Mouse (Mus musculus) heart, postnatal 0 days (tissue): ENCODE measurements at regions not wholly inside any gene's neighbourhood (a gene's known extent, or its start where the extent isn't known, plus 50 kb on each side); places are given as distances from the start of the nearest gene placed in this dataset.

Experiments
- ATAC-seq: fragments of 200-750 bp; cut with Nextera tagmentation; 2 replicates; pipeline ENCODE4 v1.8.0; 2017; ENCODE audit warnings: low read depth, moderate number of reproducible peaks, moderate library complexity; ENCODE audit not compliant: insufficient read depth
- DNase-seq: peaks from one replicate; pipeline ENCODE4 v3.0.0-alpha.2; 2016; ENCODE audit warnings: low spot score
- H3K27ac ChIP-seq: fragments of 300-500 bp; sonication (generic); 2 replicates; pipeline ENCODE4 v1.5.1; 2014; ENCODE audit warnings: low read depth, mild to moderate bottlenecking
- H3K27me3 ChIP-seq: fragments of 300-500 bp; sonication (generic); 2 replicates; pipeline ENCODE4 v1.6.1; 2014; ENCODE audit warnings: low read length, mixed read lengths; ENCODE audit not compliant: control insufficient read depth, insufficient read depth
- H3K36me3 ChIP-seq: fragments of 300-500 bp; sonication (generic); replicated peaks from 2 replicates; pipeline ENCODE4 v1.6.1; 2014; ENCODE audit warnings: low read length, mixed read lengths; ENCODE audit not compliant: control insufficient read depth, insufficient read depth
- H3K4me1 ChIP-seq: fragments of 300-500 bp; sonication (generic); 2 replicates; pipeline ENCODE4 v1.6.1; 2014; ENCODE audit warnings: antibody characterized with exemption; ENCODE audit not compliant: control insufficient read depth, insufficient read depth
- H3K4me2 ChIP-seq: fragments of 300-500 bp; sonication (generic); 2 replicates; pipeline ENCODE4 v1.6.1; 2014; ENCODE audit warnings: low read depth, mild to moderate bottlenecking, low read length, moderate library complexity
- H3K4me3 ChIP-seq: fragments of 300-500 bp; sonication (generic); 2 replicates; pipeline ENCODE4 v1.5.1; 2014; ENCODE audit warnings: low read depth, low read length
- H3K9ac ChIP-seq: fragments of 300-500 bp; sonication (generic); replicated peaks from 2 replicates; pipeline ENCODE4 v1.6.1; 2014; ENCODE audit warnings: low read depth, low read length, mixed read lengths
- H3K9me3 ChIP-seq: fragments of 300-500 bp; sonication (generic); replicated peaks from 2 replicates; pipeline ENCODE4 v1.6.1; 2016; ENCODE audit warnings: low read length; ENCODE audit not compliant: control insufficient read depth
- CTCF ChIP-seq: IDR thresholded peaks from 2 replicates; pipeline ENCODE4 v1.5.1; 2016; ENCODE audit warnings: antibody characterized with exemption, control low read depth, low read depth
- EP300 ChIP-seq: IDR thresholded peaks from 2 replicates; pipeline ENCODE4 v1.6.1; 2016; ENCODE audit warnings: antibody characterized with exemption, low read depth
- WGBS: fragments of 180-500 bp; shearing (Covaris S2); extraction: QIAGEN DNeasy Blood & Tissue Kit; methylation state at CpG from one replicate; pipeline ENCODE4 v1.1.7; 2014; 5-methylcytosine and 5-hydroxymethylcytosine counted together

DNA sequence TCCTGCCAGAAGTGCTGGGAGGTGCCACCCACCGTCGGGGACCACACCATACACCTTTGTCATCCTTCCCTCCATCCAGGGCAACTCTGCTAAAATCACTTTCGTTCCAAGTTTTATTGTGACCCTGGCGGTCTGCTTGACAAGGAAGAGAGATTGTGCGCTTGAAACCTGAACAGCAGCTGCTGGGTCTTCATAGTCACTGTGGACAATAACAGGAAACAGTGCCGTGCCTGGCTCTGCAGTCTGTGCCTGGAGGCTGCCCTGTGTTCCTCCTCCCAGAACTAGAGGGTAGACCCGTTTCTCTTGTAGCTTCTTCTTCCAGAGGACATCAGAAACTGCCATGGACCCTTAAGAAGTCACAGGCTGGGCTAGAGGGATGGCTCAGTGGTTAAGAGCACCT, 152.2 kb upstream of the Nfe2l3 start:
- DNase-seq: no peak
- H3K9me3 ChIP-seq: no peaks in the 10 kb centered on the region
- no peaks in the 10 kb centered on the region for H3K36me3 ChIP-seq
- 55% methylated on average over 7 of the region's 7 CpGs for whole genome bisulfite sequencing
- no peak for TF ChIP-seq CTCF
- TF ChIP-seq EP300: no peak
- no peaks in the 10 kb centered on the region for H3K27me3 ChIP-seq
- H3K4me3 ChIP-seq: no peak overlapping the region
- H3K4me1 ChIP-seq: peaks cover 11% of the 10 kb centered on the region
- H3K27ac ChIP-seq: no peak overlapping the region
- ATAC-seq: no peak
- no peak overlapping the region for H3K4me2 ChIP-seq
- no peak overlapping the region for H3K9ac ChIP-seq

DNA sequence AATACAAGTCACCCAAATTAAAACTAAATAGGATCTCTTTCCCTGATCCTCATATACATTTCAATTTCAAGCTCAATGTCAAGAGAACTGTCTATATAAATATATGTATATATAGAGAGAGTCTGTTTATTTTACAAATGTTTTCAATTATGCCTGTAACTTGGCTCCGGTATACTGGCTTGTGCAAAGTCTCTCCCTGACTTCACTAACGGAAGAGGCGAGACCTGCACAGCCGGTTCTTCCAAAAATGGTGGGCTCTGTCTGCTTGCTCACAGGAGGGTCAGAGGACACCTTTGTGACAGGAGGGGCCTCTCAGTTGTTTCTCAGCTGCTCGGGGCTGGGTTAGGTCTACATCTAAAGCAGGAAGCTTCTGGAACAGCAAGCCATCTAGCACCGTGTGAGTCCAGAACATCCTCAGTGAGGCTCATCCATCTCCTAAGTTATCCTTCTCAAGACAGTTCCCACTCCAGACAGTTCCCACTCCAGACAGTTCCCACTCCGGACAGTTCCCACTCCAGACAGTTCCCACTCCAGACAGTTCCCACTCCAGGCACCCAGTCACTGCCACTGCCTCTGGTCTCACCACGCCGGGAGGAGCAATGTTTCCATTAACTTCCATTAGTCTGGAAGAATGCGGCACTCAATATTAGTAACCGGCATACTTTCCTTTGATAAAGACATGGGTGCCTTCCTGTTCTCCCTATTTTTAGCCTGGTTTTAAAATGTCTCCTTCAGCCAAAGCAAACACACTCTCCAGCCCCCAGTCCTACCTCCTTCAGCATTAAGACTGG, 148.4 kb upstream of the Nfe2l3 start:
- H3K9me3 ChIP-seq: no peaks in the 10 kb centered on the region
- WGBS: 41% methylated on average over 11 of the region's 11 CpGs
- DNase-seq (peak; percentile 18), ATAC-seq (0 out of 2 replicates have a peak, but pooled peaks have one; percentile 6)
- H3K4me3 ChIP-seq: no peak overlapping the region
- no peak overlapping the region for H3K9ac ChIP-seq
- no peaks in the 10 kb centered on the region for H3K27me3 ChIP-seq
- H3K27ac ChIP-seq: peak overlapping the region; percentile 22; the same call in 1 of the 2 replicates
- no peaks in the 10 kb centered on the region for H3K36me3 ChIP-seq
- no peak for TF ChIP-seq EP300
- no peak for TF ChIP-seq CTCF
- no peak overlapping the region for H3K4me2 ChIP-seq
- peaks cover 18% of the 10 kb centered on the region for H3K4me1 ChIP-seq

DNA sequence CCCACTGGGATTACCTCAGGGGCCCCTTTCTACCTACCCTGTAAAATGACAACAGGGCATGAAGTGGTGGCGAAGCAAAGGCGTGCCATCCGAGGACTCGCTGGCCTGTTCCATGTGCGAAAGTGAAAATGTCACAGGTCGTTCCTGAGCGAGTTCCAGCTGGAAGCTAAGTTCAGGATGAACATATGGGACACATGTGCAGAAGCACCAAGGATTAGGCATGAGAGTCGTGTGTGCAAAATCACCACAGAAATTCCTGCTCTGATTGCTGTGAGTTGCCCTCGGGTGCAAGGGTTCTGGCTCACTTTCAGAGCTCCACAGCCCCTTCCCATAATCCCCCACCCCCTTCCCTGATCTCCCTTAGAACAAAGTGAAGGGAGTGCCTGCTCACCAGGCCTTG, 147.6 kb upstream of the Nfe2l3 start:
- Histone ChIP-seq H3K4me1 (peaks cover 18% of the 10 kb centered on the region), H3K9me3 (no peaks in the 10 kb centered on the region), H3K9ac (no peak overlapping the region), H3K36me3 (no peaks in the 10 kb centered on the region), H3K4me3 (no peak overlapping the region), H3K27me3 (no peaks in the 10 kb centered on the region), H3K27ac (no peak overlapping the region), H3K4me2 (no peak overlapping the region)
- 80% methylated on average over 9 of the region's 9 CpGs for WGBS
- no peak for ATAC-seq
- no peak for TF ChIP-seq CTCF
- no peak for TF ChIP-seq EP300
- DNase-seq: no peak

DNA sequence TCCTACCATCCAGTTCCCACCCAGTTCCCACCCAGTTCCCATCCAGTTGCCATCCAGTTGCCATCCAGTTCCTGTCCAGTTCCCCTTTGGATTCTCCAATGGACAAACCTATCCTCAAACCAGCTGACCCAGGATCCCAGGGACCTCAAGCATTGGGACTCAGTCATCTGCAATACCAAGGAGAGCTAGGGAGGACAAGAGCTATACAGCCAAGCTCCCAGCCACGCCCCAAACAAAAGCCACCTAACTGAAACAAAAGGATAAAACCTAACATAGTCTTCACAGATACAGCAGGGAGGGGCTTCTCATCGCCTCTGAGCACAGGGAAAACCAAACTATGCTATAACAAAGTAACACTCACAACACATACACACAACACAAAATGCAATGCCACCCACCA, 145.6 kb upstream of the Nfe2l3 start:
- Histone ChIP-seq H3K27ac (no peak overlapping the region), H3K36me3 (no peaks in the 10 kb centered on the region), H3K4me3 (no peak overlapping the region), H3K9me3 (no peaks in the 10 kb centered on the region), H3K27me3 (no peaks in the 10 kb centered on the region), H3K4me1 (peaks cover 18% of the 10 kb centered on the region), H3K9ac (no peak overlapping the region), H3K4me2 (no peak overlapping the region)
- WGBS: 88% methylated on average over 2 of the region's 2 CpGs
- ATAC-seq: no peak
- DNase-seq: no peak
- TF ChIP-seq EP300 (no peak), CTCF (no peak)

DNA sequence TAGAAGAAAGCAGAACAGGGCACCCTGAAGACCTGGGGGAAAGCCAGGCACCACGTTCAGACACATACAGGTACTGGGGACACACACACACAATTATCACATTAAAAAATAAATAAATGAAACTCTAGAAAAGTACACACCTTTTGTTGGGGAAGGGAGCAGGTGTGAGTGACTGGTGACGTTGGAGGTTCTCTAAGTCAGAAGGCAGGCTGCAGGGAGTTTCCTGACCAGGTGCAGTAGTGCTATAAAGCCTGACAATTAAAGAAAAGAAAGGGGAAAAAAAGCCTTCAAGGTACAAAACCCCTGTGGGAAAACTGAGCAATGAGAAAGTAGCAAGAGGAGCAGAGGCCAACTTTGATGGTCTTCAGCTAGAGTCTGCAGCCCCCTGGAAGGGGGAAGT, 145.1 kb upstream of the Nfe2l3 start:
- Histone ChIP-seq H3K36me3 (no peaks in the 10 kb centered on the region), H3K4me3 (no peak overlapping the region), H3K27ac (no peak overlapping the region), H3K9ac (no peak overlapping the region), H3K27me3 (no peaks in the 10 kb centered on the region), H3K4me2 (no peak overlapping the region), H3K4me1 (peaks cover 18% of the 10 kb centered on the region), H3K9me3 (no peaks in the 10 kb centered on the region)
- DNase-seq (no peak), ATAC-seq (no peak)
- WGBS: 77% methylated on average over 2 of the region's 2 CpGs
- no peak for TF ChIP-seq CTCF
- no peak for TF ChIP-seq EP300

DNA sequence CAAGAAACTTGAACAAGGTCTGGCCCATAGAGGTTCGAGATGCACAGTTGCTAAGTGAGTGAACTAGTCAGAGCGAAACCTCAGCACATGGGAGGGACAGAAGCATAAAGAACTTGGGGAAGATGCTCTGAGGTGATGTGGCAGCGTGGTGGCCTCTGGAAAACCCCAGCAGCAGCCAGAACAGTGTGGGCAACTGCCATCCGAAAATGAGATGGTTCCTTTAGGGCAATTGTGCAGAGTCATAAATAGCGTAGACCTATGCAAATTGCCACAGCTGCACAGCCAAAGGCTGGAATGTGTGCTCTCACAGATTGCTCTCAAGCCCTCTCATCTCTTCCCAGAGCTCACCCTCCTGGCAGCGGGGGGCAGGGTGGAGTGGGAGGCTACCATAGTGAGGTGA, 144.7 kb upstream of the Nfe2l3 start:
- Histone ChIP-seq H3K9ac (no peak overlapping the region), H3K4me1 (peaks cover 18% of the 10 kb centered on the region), H3K27me3 (no peaks in the 10 kb centered on the region), H3K4me2 (no peak overlapping the region), H3K36me3 (no peaks in the 10 kb centered on the region), H3K27ac (no peak overlapping the region), H3K9me3 (no peaks in the 10 kb centered on the region), H3K4me3 (no peak overlapping the region)
- DNase-seq (peak; percentile 8), ATAC-seq (peak; percentile 53)
- no peak for TF ChIP-seq CTCF
- no peak for TF ChIP-seq EP300
- WGBS: 44% methylated on average over 6 of the region's 6 CpGs
